Mouse (Mus musculus): ENCODE data around the gene Nudc.

Gene Nudc

DNA sequence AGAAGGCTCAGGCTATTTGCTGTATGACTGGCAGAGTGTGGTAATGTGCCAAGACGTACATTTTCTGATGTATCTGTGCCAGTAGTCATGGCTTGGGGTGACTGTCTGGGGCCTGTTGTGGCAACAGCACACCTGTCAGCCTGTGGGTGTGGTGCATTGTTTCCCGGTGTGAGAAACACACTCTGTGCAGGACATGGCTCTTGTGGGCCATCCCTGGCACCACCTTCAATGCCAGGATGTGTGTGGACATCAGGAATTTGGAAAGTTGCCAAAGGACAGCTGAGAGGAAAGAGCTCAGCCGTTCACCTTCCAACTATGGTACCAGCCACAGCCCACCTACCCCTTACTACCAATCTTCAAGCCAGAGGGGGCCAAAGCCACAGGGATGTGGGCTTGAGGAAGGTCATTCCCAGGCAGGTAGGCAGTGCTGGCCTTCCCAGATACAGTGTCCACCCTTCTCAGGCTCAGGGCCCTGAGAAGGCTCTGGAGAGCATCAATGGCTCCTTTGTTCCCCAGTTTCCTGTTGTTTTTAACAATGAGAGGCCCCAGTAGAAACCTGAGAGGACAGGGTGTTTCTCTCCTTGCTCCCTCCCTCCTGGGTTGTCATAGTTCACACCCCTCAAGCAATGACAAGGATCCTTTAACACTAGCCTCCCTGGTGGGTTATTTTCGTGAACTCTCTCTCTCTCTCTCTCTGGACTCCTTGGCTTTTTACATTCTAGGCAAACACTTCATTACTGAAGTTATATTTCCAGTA lies 56.1 kb downstream of the Nudc start:
- no peak for DNase-seq (ENCODE audit: low read depth)

DNA sequence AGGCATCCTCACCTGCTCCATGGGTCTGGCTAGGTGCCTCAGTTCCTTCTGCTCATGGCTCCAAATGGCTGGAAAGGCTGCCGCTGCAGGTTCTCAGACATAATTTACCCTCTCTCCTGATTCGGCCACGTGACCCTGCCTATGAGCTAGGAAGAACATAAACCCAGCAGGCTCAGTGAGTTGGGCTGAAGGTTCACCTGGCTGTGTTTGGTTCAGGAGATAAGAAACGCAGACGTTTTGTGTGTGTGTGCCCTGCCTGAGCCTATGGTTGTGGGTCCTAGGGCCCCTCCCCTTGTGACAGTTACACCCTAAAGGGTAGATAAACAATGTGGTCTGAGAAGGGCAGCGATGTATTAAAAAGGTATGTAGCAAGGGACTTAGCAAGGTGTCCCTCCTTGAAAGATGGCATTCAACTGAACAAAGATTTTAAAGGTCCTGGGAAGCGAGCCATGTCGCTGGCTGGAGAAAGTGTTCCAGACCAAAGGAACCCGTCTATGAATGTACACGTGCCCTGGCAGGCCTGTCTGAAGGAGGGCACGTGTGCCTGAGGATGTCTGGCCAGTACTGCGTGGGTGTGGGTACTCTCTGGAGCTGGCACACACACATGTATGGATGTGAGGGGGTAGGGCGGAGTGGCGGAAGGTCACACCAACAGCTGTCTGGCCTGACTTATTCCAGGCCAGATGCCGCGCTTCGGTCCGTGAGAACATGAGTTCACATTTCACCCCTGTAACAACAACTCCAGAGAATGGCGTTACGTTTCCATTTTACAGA lies 57.0 kb downstream of the Nudc start:
- DNase-seq (ENCODE audit: low read depth) = no peak

DNA sequence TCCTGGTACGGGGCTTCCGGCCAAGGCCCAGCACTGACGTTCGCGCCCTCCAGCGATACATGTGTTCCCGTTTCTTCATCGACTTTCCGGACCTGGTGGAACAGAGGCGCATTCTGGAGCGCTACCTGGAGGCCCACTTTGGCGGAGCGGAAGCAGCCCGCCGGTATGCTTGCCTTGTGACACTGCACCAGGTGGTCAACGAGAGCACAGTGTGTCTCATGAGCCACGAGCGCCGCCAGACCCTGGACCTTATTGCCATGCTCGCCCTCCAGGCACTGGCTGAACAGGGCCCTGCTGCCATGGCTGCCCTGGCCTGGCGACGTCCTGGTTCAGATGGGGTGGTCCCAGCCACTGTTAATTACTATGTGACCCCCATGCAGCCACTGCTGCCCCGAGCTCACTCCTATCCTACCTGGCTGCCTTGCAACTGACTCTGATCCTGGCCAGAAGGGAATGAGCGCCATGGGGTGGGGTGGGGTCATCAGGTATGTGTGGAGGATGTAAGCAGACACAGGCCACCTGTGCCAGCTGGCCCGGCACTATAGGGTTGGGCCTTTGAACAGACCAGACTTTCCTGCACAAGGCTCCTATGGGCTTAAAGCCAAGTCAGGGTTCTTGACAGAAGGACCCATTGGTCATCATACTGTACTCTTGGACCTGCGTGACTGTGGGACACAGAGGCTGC lies 59.0 kb downstream of the Nudc start:
- DNase-seq (ENCODE audit: low read depth) = no peak

DNA sequence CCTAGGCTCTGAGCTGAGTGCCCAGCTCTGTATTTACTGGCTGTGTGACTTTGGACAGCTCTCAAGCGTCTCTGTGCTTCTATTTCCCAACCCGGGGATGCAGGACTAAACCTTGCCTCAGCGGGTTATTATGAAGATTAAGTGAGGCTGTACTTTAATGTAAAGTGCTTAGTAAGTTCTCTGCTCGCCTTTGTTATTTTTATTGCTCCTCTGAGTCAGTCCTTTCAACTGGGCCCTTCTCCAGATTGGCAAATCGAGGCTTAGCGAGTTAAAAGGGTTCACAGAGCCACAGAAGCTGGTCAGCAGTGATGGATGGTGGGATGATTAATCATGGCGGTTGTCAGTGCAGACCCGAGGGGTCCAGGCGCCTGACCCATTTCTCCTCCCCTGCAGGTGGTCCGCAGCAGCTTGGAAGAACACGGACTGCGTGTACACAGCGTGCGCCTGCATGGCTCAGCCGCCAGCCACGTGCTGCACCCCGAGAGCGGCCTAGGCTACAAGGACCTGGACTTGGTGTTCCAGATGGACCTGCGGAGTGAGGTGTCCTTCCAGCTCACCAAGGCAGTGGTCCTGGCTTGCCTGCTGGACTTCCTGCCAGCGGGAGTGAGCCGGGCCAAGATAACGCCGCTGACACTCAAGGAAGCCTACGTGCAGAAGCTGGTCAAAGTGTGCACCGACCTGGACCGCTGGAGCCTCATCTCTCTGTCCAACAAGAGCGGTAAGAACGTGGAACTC lies 59.9 kb downstream of the Nudc start:
- no peak for DNase-seq (ENCODE audit: low read depth)

DNA sequence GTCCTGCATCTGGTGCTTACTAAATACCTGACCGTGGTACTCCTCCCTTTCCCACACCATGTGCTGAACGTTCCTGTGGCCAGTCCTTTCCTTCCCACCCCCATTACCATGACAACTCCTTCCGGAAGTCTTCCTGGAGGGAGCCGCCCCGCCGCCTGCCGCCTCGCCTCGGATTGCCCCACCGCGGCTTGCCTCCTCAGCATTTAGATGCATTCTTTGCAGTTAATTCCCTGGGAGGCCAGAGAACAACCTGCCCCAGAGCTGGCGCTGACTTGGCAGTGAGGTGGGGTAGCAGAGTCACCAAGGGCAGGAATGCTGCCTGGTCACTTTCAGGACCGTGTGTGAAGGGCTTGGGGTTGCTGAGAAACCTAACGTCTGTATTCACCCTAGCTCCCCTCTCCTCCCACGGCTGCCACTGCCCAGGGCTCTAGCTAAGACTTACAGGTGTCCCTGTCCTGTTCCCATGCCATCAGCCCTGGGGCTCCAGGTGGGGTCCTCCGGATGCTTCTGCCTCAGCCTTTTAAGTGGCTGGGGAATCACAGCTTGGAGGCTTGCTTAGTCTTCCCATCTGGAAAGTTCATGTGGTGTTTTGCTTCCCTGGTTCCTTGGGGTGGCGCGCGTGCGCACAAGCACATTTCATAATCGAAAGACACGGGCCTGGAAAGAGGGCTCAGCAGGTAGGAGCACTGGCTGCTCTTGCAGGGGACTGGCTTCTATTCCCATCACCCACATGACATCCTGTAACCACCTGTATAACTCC lies 61.4 kb downstream of the Nudc start:
- DNase-seq (ENCODE audit: low read depth) = no peak

Measured in naive thymus-derived CD4-positive, alpha-beta T cell, adult 2 months (primary cell).